Mouse (Mus musculus): Measurements from ENCODE around the gene Prmt8. TPM values are rescaled to one million over a fixed set of nuclear protein-coding genes. Genes with fewer than 3 reads are reported as not detected.

Prmt8 gene
- polyA plus RNA-seq, 1 experiment from 2014 or later: 30.7 TPM

DNA sequence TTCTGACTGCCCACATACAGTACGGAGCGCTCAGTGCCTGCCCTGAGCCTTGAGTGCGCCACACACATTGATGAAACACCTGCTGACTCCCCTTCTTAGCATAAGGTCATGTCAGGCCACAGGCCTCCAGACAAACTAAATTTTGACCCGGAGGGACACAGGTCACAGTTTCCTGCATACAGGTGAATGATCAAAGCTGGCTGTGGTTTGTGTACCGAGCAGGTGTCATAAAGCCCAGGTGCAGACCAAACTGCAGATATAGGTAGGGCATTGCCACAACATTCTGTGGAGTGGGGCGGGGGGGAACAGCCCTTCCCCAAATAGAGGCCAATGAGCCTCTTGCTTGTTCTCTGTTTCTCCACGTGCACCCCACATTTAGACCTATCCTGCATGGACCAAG is 88.5 kb downstream of the Prmt8 start:
- 91% methylated on average over 7 of the region's 7 CpGs for WGBS
- H3K27me3 ChIP-seq (replicated peaks): no peaks in the 10 kb centered on the region
- no peak for ATAC-seq (replicated peaks)

DNA sequence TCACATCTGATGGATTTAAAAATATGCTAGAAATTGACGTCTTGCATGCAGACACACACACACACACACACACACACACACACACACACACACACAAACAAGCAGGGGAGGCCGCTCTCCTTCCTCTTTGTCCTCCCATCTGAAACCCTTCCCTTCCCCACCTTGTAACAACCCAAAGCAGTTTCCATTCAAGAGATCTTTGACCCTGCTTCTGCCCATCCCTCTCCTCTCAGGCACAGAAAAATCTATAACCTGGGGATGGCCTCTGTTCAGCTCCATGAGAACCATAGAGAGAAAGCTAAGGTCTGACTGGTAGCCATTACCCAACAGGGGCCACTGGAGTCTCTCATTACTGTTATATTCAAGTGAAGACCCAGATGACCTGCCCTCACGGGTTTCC is 90.3 kb downstream of the Prmt8 start:
- H3K27me3 ChIP-seq (replicated peaks): no peaks in the 10 kb centered on the region
- no peaks in the 10 kb centered on the region for H3K9me3 ChIP-seq
- no peaks in the 10 kb centered on the region for H3K36me3 ChIP-seq (replicated peaks)
- H3K9ac ChIP-seq: no peak overlapping the region
- no peak overlapping the region for H3K27ac ChIP-seq
- no peak overlapping the region for H3K4me3 ChIP-seq
- ATAC-seq (replicated peaks): no peak
- H3K4me1 ChIP-seq: 0 out of 2 replicates have a peak, but pooled peaks cover 5% of the 10 kb centered on the region
- no peak overlapping the region for H3K4me2 ChIP-seq
- 83% methylated on average over 3 of the region's 3 CpGs for WGBS

More for the DNA sequence above, 88.5 kb downstream of the Prmt8 start:
- H3K4me3 ChIP-seq: no peak overlapping the region
- H3K9me3 ChIP-seq: no peaks in the 10 kb centered on the region
- no peak overlapping the region for H3K9ac ChIP-seq
- H3K4me2 ChIP-seq: no peak overlapping the region
- 0 out of 2 replicates have a peak, but pooled peaks cover 11% of the 10 kb centered on the region for H3K4me1 ChIP-seq
- H3K36me3 ChIP-seq (replicated peaks): no peaks in the 10 kb centered on the region
- no peak overlapping the region for H3K27ac ChIP-seq

DNA sequence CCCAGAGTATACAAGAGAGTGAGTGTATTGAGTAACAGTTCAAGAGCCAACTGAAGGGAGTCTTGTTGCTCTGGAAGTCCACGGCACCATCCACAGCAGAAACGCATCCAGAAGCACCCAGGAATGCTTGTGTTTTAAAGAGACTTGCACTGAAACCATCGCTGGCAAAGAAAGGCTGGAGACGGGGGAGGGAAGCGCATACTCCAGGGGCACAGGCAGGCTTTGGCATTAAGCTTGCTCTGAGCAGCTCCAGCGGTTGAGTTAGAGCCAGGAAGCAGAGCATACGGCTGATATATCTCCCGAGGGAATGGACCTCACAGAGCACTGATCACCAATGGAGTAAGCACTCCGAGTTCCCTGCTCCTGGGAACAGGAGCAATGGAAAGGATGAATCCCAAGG is 91.0 kb downstream of the Prmt8 start:
- Histone ChIP-seq H3K4me1 (no peaks in the 10 kb centered on the region), H3K9me3 (no peaks in the 10 kb centered on the region), H3K4me3 (no peak overlapping the region), H3K36me3 (replicated peaks) (no peaks in the 10 kb centered on the region), H3K9ac (no peak overlapping the region), H3K4me2 (no peak overlapping the region), H3K27me3 (replicated peaks) (no peaks in the 10 kb centered on the region), H3K27ac (no peak overlapping the region)
- no peak for ATAC-seq (replicated peaks)
- WGBS: 64% methylated on average over 9 of the region's 9 CpGs

DNA sequence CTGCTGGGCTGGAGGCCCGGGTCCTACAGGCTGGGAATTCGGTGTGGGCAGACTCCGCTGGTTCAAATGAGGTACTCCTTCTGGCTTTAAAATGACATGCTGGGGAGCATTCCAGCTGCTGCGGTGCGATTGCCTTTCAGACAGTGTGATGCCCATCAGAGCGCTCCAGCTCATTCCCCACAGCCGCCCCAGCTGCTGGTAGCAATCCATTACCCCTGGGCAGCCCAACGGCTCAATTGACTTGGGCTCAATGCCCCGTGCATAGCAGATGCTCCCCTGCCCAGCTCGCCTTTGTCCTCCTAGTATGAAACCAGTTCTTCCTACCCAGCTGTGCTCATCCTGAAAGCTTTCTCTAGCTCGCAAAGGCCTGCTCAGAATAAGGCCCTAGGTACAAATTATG is 92.4 kb downstream of the Prmt8 start:
- Histone ChIP-seq H3K9ac (no peak overlapping the region), H3K36me3 (replicated peaks) (no peaks in the 10 kb centered on the region), H3K4me1 (no peaks in the 10 kb centered on the region), H3K27ac (no peak overlapping the region), H3K4me2 (no peak overlapping the region), H3K4me3 (no peak overlapping the region), H3K9me3 (no peaks in the 10 kb centered on the region), H3K27me3 (replicated peaks) (no peaks in the 10 kb centered on the region)
- no peak; the same call in 1 of the 2 replicates for ATAC-seq (replicated peaks)
- 64% methylated on average over 11 of the region's 11 CpGs for WGBS

DNA sequence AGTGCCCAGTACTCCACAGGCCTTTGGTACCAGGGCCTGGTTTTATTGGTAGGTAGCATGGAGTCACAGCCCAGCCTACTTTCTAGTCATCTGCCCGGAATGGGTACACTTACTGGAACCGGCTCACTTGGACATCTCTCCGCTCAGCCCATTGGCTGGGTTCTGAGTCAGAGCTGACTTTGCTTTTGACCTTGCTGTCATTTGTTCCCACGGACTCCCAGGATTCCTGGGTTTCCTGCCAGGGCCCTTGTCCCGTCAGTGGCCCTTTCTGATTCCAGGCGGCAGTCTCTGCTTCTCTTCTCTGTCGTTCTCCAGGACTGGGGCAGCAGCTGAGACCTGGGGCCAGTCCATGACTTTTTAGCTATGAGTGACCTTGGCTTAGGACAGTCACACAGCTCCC is 97.2 kb downstream of the Prmt8 start:
- Histone ChIP-seq H3K9me3 (no peaks in the 10 kb centered on the region), H3K27me3 (replicated peaks) (no peaks in the 10 kb centered on the region), H3K4me1 (peaks cover 6% of the 10 kb centered on the region), H3K9ac (no peak overlapping the region), H3K4me2 (no peak overlapping the region), H3K36me3 (replicated peaks) (no peaks in the 10 kb centered on the region), H3K27ac (no peak overlapping the region), H3K4me3 (no peak overlapping the region)
- WGBS: 86% methylated on average over 7 of the region's 7 CpGs
- no peak for ATAC-seq (replicated peaks)

DNA sequence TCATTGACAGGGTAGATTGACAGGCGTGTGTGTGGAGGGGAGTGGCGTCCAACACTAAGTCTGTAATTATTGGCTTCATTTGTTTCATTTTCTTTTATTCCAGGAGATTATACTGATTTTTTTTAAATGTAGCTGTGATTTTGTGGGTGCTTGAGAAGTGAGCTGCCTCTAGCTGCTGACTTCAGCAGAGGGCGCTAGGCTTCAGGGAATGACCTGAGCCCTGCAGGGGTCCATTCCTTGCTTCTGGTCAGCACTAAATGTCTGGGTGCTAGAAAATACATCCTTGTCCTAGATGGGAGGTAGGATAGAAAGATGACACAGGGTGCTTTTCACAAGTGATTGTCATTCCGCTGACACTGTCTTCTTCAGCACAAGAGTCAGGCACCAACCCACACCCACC is 99.2 kb downstream of the Prmt8 start:
- Histone ChIP-seq H3K36me3 (replicated peaks) (no peaks in the 10 kb centered on the region), H3K4me1 (peaks cover 6% of the 10 kb centered on the region), H3K4me2 (no peak overlapping the region), H3K9me3 (no peaks in the 10 kb centered on the region), H3K27ac (no peak overlapping the region), H3K9ac (no peak overlapping the region), H3K4me3 (no peak overlapping the region), H3K27me3 (replicated peaks) (no peaks in the 10 kb centered on the region)
- 95% methylated on average over 4 of the region's 4 CpGs for WGBS
- ATAC-seq (replicated peaks): no peak

DNA sequence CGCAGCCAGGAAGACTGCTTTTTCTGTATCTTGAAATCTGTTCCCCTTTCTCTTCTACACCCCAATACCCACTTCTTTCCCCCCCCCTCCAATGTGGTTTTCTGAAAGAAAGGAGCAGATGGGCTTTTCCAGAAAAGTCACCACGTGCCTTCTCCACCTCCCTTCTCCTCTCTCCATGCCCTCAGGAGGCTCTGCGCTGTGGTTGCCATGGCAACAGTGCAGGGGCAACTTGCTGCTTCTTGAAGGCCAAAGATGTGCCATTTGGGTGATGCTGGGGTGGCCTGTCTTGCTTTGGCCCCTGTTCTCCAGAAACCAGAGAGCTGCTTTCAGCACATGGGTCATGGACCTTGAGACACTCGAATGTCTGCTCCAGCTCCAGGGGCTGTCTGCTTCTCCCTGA is 100.0 kb downstream of the Prmt8 start:
- Histone ChIP-seq H3K27ac (no peak overlapping the region), H3K9me3 (no peaks in the 10 kb centered on the region), H3K36me3 (replicated peaks) (no peaks in the 10 kb centered on the region), H3K27me3 (replicated peaks) (no peaks in the 10 kb centered on the region), H3K9ac (no peak overlapping the region), H3K4me1 (peaks cover 6% of the 10 kb centered on the region), H3K4me2 (no peak overlapping the region), H3K4me3 (no peak overlapping the region)
- WGBS: 56% methylated on average over 4 of the region's 4 CpGs
- 0 out of 2 replicates have a peak, but pooled peaks have one; percentile 55 for ATAC-seq (replicated peaks)

DNA sequence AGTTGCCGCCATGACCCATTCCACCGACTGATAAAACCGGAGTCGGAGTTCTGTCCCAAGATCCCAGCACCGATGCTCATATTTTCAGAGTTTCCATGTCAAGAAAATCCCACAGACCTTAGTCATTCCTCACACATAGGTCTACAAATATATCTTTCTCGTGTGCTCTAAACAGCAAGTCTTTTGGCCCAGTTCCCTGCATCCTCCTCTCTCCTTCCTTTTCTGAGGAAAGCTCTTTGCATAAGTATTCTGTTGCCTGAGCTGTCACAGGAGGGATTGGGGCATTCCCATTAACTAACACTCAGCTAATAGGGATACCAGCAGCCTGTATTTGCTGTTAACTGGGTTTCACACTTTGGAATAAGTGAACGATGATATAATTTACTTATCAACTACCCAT is 106.0 kb downstream of the Prmt8 start:
- Histone ChIP-seq H3K27me3 (replicated peaks) (no peaks in the 10 kb centered on the region), H3K4me1 (no peaks in the 10 kb centered on the region; the same call in 1 of the 2 replicates), H3K4me2 (no peak overlapping the region), H3K4me3 (no peak overlapping the region), H3K9ac (no peak overlapping the region), H3K27ac (no peak overlapping the region), H3K36me3 (replicated peaks) (no peaks in the 10 kb centered on the region), H3K9me3 (no peaks in the 10 kb centered on the region)
- no peak for ATAC-seq (replicated peaks)
- WGBS: 82% methylated on average over 7 of the region's 7 CpGs

DNA sequence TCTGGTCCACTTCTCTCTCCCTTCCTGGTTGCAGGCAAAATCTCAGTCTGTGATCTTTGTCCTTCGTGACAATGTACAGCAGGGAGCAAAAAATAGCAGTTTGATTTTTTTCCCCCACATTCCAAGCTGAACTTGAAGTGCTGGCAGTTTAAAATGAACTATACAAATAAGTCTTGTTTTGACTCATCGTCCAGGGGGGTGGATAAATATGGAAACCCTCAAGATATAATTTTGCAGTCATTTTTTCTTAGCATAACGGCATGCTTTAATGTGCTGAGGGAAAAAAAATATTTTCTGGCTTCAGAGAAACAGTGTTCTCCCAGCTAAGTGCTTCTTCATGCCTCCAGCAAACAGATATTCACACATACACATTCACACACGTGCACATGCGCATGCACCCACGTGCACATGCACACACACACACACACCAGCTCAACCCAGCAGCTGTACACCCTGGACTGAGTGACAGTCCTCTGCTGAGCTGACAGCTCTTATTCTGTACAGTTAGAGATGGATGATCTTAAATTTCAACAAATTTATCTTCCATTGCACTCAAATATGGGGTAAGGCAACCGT is 107.5 kb downstream of the Prmt8 start:
- Histone ChIP-seq H3K36me3 (replicated peaks) (no peaks in the 10 kb centered on the region), H3K4me1 (no peaks in the 10 kb centered on the region; the same call in 1 of the 2 replicates), H3K9ac (no peak overlapping the region), H3K27ac (no peak overlapping the region), H3K4me2 (no peak overlapping the region), H3K4me3 (no peak overlapping the region), H3K27me3 (replicated peaks) (no peaks in the 10 kb centered on the region), H3K9me3 (no peaks in the 10 kb centered on the region)
- WGBS: 80% methylated on average over 7 of the region's 7 CpGs
- no peak for ATAC-seq (replicated peaks)

DNA sequence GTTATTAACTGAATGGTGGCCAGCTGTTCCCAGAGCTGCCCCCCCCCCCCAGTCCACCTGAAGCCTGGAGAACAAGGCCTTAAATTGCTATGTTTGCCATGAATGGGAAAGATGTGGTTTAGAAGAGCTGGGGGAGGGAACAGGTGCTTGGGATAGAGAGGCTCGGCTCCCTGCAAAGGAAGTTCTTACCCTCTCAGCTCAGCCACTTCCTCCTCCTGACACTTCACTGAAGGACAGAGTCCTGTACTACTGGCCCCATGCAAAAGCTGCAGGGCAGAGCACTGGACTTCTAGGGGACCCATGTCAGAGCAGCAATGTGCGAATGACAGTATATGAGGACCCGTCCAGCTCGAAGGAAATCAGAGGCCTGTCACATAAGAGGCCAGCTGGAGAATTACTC is 109.3 kb downstream of the Prmt8 start:
- H3K4me3 ChIP-seq: no peak overlapping the region
- H3K27ac ChIP-seq: no peak overlapping the region
- no peak for ATAC-seq (replicated peaks)

DNA sequence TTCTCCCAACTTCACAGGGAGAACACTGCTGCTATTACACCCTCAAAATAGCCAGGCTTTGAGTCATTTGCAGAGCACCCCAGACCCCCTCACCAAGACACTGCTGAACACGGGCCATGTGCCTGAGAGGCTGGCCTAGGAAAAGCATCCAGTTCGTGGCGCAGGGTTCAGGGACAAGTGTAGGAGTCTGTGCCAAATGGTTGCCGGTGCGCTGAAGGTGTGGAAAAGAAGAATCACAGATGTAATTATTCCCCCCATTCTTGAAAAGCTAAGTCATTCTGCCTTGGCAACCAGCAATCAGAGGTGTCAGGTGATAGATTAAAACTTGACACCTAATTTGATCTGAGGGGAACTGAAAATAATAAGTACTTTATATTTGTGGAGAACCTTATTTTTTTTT is 109.8 kb downstream of the Prmt8 start:
- WGBS: 67% methylated on average over 5 of the region's 5 CpGs

More for the DNA sequence above, 109.3 kb downstream of the Prmt8 start:
- Histone ChIP-seq H3K4me2 (no peak overlapping the region), H3K36me3 (replicated peaks) (no peaks in the 10 kb centered on the region), H3K27me3 (replicated peaks) (no peaks in the 10 kb centered on the region), H3K9ac (no peak overlapping the region), H3K4me1 (no peaks in the 10 kb centered on the region; the same call in 1 of the 2 replicates), H3K9me3 (no peaks in the 10 kb centered on the region)
- WGBS: 91% methylated on average over 4 of the region's 4 CpGs

DNA sequence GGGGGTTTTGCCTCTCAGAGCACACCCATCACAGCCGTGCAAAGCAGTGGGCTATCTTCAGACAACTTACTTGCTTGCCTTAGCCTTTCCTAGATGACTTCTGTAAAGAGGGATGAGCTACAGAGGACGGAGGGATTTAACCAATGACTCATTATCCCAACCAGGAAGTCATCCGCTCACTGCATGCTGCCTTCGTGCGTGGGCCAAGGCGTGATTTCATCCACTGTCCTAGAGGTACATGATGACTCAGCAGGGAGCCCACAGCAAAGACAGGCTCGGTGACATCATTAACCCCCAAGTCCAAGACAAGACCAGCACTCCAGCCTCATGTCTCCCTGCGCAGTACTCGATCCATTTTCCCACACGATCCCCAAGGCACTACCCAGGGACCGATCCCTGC is 112.1 kb downstream of the Prmt8 start:
- no peak for ATAC-seq (replicated peaks)
- no peaks in the 10 kb centered on the region; the same call in 1 of the 2 replicates for H3K4me1 ChIP-seq
- H3K27ac ChIP-seq: no peak overlapping the region
- no peak overlapping the region for H3K4me2 ChIP-seq
- H3K27me3 ChIP-seq (replicated peaks): no peaks in the 10 kb centered on the region
- 90% methylated on average over 11 of the region's 11 CpGs for WGBS
- no peaks in the 10 kb centered on the region for H3K36me3 ChIP-seq (replicated peaks)
- no peak overlapping the region for H3K4me3 ChIP-seq
- H3K9ac ChIP-seq: no peak overlapping the region
- no peaks in the 10 kb centered on the region for H3K9me3 ChIP-seq

More for the DNA sequence above, 109.8 kb downstream of the Prmt8 start:
- no peak overlapping the region for H3K4me2 ChIP-seq
- H3K9me3 ChIP-seq: no peaks in the 10 kb centered on the region
- no peak for ATAC-seq (replicated peaks)
- no peak overlapping the region for H3K4me3 ChIP-seq
- no peaks in the 10 kb centered on the region for H3K27me3 ChIP-seq (replicated peaks)
- no peaks in the 10 kb centered on the region; the same call in 1 of the 2 replicates for H3K4me1 ChIP-seq
- H3K9ac ChIP-seq: no peak overlapping the region
- H3K27ac ChIP-seq: no peak overlapping the region
- H3K36me3 ChIP-seq (replicated peaks): no peaks in the 10 kb centered on the region

DNA sequence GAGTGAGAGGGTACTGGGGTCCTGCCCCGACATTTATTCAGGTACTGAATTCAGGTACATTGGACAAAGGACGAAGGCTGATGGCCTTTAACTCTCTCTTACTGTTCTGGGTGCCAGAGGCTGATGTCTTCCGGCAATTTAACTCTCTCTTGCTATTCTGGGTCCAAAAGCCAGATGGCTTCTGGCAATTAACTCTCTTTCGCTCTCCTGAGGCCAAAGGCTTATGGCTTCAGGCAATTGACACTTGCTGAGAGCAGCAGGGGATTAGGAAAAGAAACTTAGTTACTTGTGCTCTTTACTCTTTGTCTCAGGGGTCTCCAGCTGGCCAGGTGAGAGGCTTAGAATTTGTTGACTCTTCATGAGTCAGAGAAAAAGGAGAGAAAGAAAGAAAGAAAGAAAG is 113.3 kb downstream of the Prmt8 start:
- ATAC-seq (replicated peaks): no peak
- no peak overlapping the region for H3K9ac ChIP-seq
- H3K27me3 ChIP-seq (replicated peaks): no peaks in the 10 kb centered on the region
- no peaks in the 10 kb centered on the region for H3K9me3 ChIP-seq
- no peak overlapping the region for H3K4me3 ChIP-seq
- no peaks in the 10 kb centered on the region; the same call in 1 of the 2 replicates for H3K4me1 ChIP-seq
- H3K36me3 ChIP-seq (replicated peaks): no peaks in the 10 kb centered on the region
- no peak overlapping the region for H3K4me2 ChIP-seq
- WGBS: 21% methylated on average over 4 of the region's 4 CpGs
- H3K27ac ChIP-seq: no peak overlapping the region

All from midbrain, embryonic 15.5 days (tissue).